Mouse (Mus musculus) v-Abl transformed pro-B cells (cell line): Measurements from ENCODE around the gene Aga.
"Not testable (repeated sequence)": the region's sequence is repeated elsewhere in the genome, so short reads cannot be mapped to it uniquely, and the experiment has no call there.

Experiments used
- in situ Hi-C, 2 experiments: fragments of 400-800 bp; cut with MboI; formaldehyde crosslinking; loops; one replicate each; pipeline ENCODE4 v1.15.1; 2025; ENCODE audit not compliant: unreplicated experiment in 2 of 2

Aga gene

GRCm38 (mm10) chr8:53511551-53512127, at the start of gene Aga:
Aga (plus strand) TSS chr8:53511727.
- in situ Hi-C loops, result loop anchor here (25.0 kb wide), 1 partner anchor 476 kb away; no protein-coding TSS in a partner anchor

- in situ Hi-C loops, result no loop called here
Measured at GRCm38 (mm10) chr8:53489063-53489462, 22.5 kb upstream of the Aga start.

- in situ Hi-C loops, result no loop called here
Measured at GRCm38 (mm10) chr8:53496216-53496615, 15.3 kb upstream of the Aga start.

GRCm38 (mm10) chr8:53496885-53497326, 14.6 kb upstream of the Aga start:
- in situ Hi-C loops, result no loop called here

- in situ Hi-C loops, result not testable (repeated sequence)
Measured at GRCm38 (mm10) chr8:53538049-53538448, 26.5 kb downstream of the Aga start.

- in situ Hi-C loops, result no loop called here
Measured at GRCm38 (mm10) chr8:53539585-53539984, 28.1 kb downstream of the Aga start.

GRCm38 (mm10) chr8:53562441-53563040, 51.0 kb downstream of the Aga start:
- in situ Hi-C loops, result no loop called here

- in situ Hi-C loops, result no loop called here
Measured at GRCm38 (mm10) chr8:53566223-53566622, 54.7 kb downstream of the Aga start.
